Mouse (Mus musculus) cortical plate, adult 2 months (tissue): ENCODE measurements at regions not wholly inside any gene's neighbourhood (a gene's known extent, or its start where the extent isn't known, plus 50 kb on each side); places are given as distances from the start of the nearest gene placed in this dataset.

ENCODE experiments used
- H3K27ac ChIP-seq: fragments of 200-500 bp; 2 replicates; pipeline ENCODE4 v1.5.1; 2012; ENCODE audit warnings: low read length, control low read depth, inconsistent platforms; ENCODE audit not compliant: insufficient read depth
- H3K4me1 ChIP-seq: fragments of 200-500 bp; 2 replicates; pipeline ENCODE4 v1.6.1; 2011; ENCODE audit warnings: low read length; ENCODE audit not compliant: control insufficient read depth, insufficient read depth
- H3K4me3 ChIP-seq: fragments of 200-500 bp; 2 replicates; pipeline ENCODE4 v1.5.1; 2011; ENCODE audit warnings: mild to moderate bottlenecking, low read length, control low read depth; ENCODE audit not compliant: insufficient read depth
- CTCF ChIP-seq: fragments of 200-500 bp; IDR thresholded peaks from 2 replicates; pipeline ENCODE4 v1.5.1; 2011; ENCODE audit warnings: mild to moderate bottlenecking, control low read depth, low read length; ENCODE audit not compliant: insufficient read depth; ENCODE audit errors: extremely low read depth
- POLR2A ChIP-seq: fragments of 200-500 bp; IDR thresholded peaks from 2 replicates; pipeline ENCODE4 v1.6.1; 2011; ENCODE audit warnings: mild to moderate bottlenecking, low read length, control low read depth; ENCODE audit not compliant: insufficient read depth; ENCODE audit errors: extremely low read depth

GRCm38 (mm10) chr14:105790441-105790840, 106.2 kb downstream of the Spry2 start:
- H3K27ac ChIP-seq, result no peak overlapping the region
- H3K4me3 ChIP-seq, result no peak overlapping the region
- TF ChIP-seq CTCF, result no peak
- no peak for TF ChIP-seq POLR2A
- H3K4me1 ChIP-seq, result no peaks in the 10 kb centered on the region

- Histone ChIP-seq H3K4me1 (peaks cover 2% of the 10 kb centered on the region; the same call in 1 of the 2 replicates), H3K27ac (no peak overlapping the region), H3K4me3 (no peak overlapping the region)
- TF ChIP-seq CTCF (no peak), POLR2A (no peak)
These were observed 113.2 kb downstream of the Spry2 start for GRCm38 (mm10) chr14:105783428-105783827.

GRCm38 (mm10) chr14:105779760-105780159, 116.9 kb downstream of the Spry2 start:
- peak overlapping the region; percentile 89 for H3K27ac ChIP-seq
- H3K4me1 ChIP-seq, result peaks cover 2% of the 10 kb centered on the region; the same call in 1 of the 2 replicates
- TF ChIP-seq CTCF, result no peak
- TF ChIP-seq POLR2A, result no peak
- no peak overlapping the region for H3K4me3 ChIP-seq

GRCm38 (mm10) chr14:105779349-105779748, 117.3 kb downstream of the Spry2 start:
- H3K4me1 ChIP-seq, result peaks cover 2% of the 10 kb centered on the region; the same call in 1 of the 2 replicates
- TF ChIP-seq POLR2A (no peak), CTCF (no peak)
- H3K4me3 ChIP-seq, result no peak overlapping the region
- H3K27ac ChIP-seq, result peak overlapping the region; percentile 31; the same call in 1 of the 2 replicates

- TF ChIP-seq CTCF, result no peak
- no peak for TF ChIP-seq POLR2A
- H3K4me1 ChIP-seq, result no peaks in the 10 kb centered on the region; the same call in 1 of the 2 replicates
- no peak overlapping the region for H3K27ac ChIP-seq
- H3K4me3 ChIP-seq, result no peak overlapping the region
These were observed 122.9 kb downstream of the Spry2 start for GRCm38 (mm10) chr14:105773674-105774073.

GRCm38 (mm10) chr14:105767100-105767499, 129.5 kb downstream of the Spry2 start:
- TF ChIP-seq CTCF, result no peak
- no peak for TF ChIP-seq POLR2A
- Histone ChIP-seq H3K27ac (no peak overlapping the region), H3K4me3 (no peak overlapping the region), H3K4me1 (no peaks in the 10 kb centered on the region; the same call in 1 of the 2 replicates)

GRCm38 (mm10) chr14:105752509-105753375, 143.9 kb downstream of the Spry2 start:
- no peak for TF ChIP-seq POLR2A
- no peak for TF ChIP-seq CTCF
- Histone ChIP-seq H3K4me3 (no peak overlapping the region), H3K27ac (no peak overlapping the region), H3K4me1 (no peaks in the 10 kb centered on the region)

- Histone ChIP-seq H3K4me1 (no peaks in the 10 kb centered on the region), H3K27ac (no peak overlapping the region), H3K4me3 (no peak overlapping the region)
- no peak for TF ChIP-seq CTCF
- TF ChIP-seq POLR2A, result no peak
These were observed 144.9 kb downstream of the Spry2 start for GRCm38 (mm10) chr14:105751762-105752161.

- no peak for TF ChIP-seq CTCF
- TF ChIP-seq POLR2A, result no peak
- Histone ChIP-seq H3K4me1 (no peaks in the 10 kb centered on the region), H3K4me3 (no peak overlapping the region), H3K27ac (no peak overlapping the region)
These were observed 152.0 kb downstream of the Spry2 start for GRCm38 (mm10) chr14:105744578-105744977.

GRCm38 (mm10) chr14:105744125-105744524, 152.5 kb downstream of the Spry2 start:
- TF ChIP-seq POLR2A (no peak), CTCF (no peak)
- no peaks in the 10 kb centered on the region for H3K4me1 ChIP-seq
- H3K4me3 ChIP-seq, result no peak overlapping the region
- H3K27ac ChIP-seq, result no peak overlapping the region
